Mouse (Mus musculus) olfactory bulb, adult 2 months (tissue): ENCODE data around the gene Pop7.

Experiments
- CTCF ChIP-seq: fragments of 200-500 bp; IDR thresholded peaks from 2 replicates; pipeline ENCODE4 v1.5.1; 2012; ENCODE audit warnings: low read depth, mild to moderate bottlenecking, low read length, moderate library complexity; ENCODE audit not compliant: insufficient read depth
- POLR2A ChIP-seq: fragments of 200-500 bp; IDR thresholded peaks from 2 replicates; pipeline ENCODE4 v1.6.1; 2012; ENCODE audit warnings: mild to moderate bottlenecking, low read depth, low read length, moderate library complexity; ENCODE audit not compliant: insufficient read depth

GRCm38 (mm10) chr5:137534762-137535161 is 32.4 kb upstream of the Pop7 start:
- no peak for TF ChIP-seq CTCF
- no peak for TF ChIP-seq POLR2A
